Mouse (Mus musculus): ENCODE results near the gene Tex44.

- TF ChIP-seq CTCF (IDR thresholded peaks at IDR 0.05; ENCODE audit: borderline replicate concordance, extremely low read depth, insufficient read depth, insufficient read length) (no peak), POLR2A (IDR thresholded peaks at IDR 0.05; ENCODE audit: borderline replicate concordance, extremely low read depth, insufficient read depth, insufficient read length, poor library complexity, severe bottlenecking) (no peak)
These were observed 11.4 kb upstream of the Tex44 start for GRCm38 (mm10) chr1:86414715-86415114.
